Comparison of ENCODE assay signal across 8 mouse cellular contexts in the genomic region with DNA sequence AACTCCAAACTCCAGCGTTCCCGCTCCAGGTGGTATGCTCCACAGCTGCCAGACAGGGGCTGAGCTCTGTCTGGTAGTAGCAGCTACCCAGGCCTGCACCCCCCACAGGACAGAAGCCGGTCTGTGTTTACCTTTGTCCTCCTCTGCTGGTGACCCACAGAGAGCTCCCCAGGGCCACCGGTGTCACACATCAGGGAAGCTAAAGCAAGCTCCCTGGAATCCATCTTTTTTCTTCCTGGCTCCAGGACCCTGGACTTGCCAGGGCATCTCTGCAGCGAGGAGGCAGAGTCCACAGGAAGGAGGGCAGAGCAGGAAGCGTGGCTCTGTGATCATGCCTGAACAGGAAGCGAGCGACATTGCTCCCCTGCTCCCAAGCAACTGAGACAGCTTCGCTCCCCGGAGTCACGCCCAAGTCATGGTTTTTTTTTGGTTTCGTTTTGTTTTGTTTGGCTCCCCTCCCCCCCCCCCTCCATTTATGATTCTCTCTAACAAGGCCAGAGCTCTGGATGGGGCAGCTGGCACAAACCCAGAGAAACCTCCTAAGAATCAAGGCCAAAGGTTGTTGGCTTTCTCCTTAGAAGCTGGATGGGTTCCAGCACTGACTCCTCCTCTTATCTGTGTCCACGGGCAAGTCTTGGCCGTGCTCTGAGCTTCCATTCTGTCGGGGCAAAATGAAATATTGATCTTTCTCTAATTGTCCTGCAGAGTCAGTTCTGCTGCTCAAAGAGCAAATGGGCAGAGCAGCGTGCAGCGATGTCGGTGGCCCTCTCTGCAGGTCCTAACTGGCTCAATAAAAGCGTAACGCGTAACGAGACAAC. TPM values are rescaled to one million over a fixed set of nuclear protein-coding genes. Genes with fewer than 3 reads are reported as not detected.
A peak's percentile ranks its signal among the peaks of the same experiment; 100 is the strongest.
DNase-seq lines count a peak whose midpoint lies in the region; ATAC-seq lines count a peak whose summit lies in the region.

No protein-coding gene starts in this region.

- peak; percentile 44; the same call in 1 of the 2 replicates for ATAC-seq in forebrain, embryonic 12.5 days (ENCODE audit: low FRiP score)
- ATAC-seq in hematopoietic stem cell, adult 5-6 weeks (replicated peaks in 1 of 2; ENCODE audit: insufficient read depth in 1 of 2, low FRiP score in 2 of 2, low TSS enrichment in 1 of 2, low read depth in 1 of 2, poor library complexity in 2 of 2, severe bottlenecking in 2 of 2), result peak; percentile 88 to 89
- ATAC-seq in limb, embryonic 11.5 days (ENCODE audit: insufficient number of reproducible peaks, low FRiP score, low TSS enrichment, low read depth), result no peak

- intact Hi-C loops in left cerebral cortex, postnatal 25 days (cut with DNase I), result no loop called here

- no peaks in the 10 kb centered on the region for H3K9me3 ChIP-seq in forebrain, embryonic 12.5 days
- H3K9me3 ChIP-seq in limb, embryonic 11.5 days (ENCODE audit: control insufficient read depth, low read length), result no peaks in the 10 kb centered on the region
- H3K9me3 ChIP-seq in midbrain, embryonic 10.5 days (replicated peaks), result no peaks in the 10 kb centered on the region; the same call in 1 of the 2 replicates

- WGBS in forebrain, embryonic 12.5 days, result 28% methylated on average over 22 of the region's 22 CpGs
- 12% methylated on average over 22 of the region's 22 CpGs for WGBS in limb, embryonic 11.5 days
- 37% methylated on average over 22 of the region's 22 CpGs for WGBS in midbrain, embryonic 10.5 days

- H3K4me2 ChIP-seq in forebrain, embryonic 12.5 days, result peak overlapping the region; percentile 33
- H3K4me2 ChIP-seq in limb, embryonic 11.5 days (ENCODE audit: low read depth, severe bottlenecking), result peak overlapping the region; percentile 46

- H3K27me3 ChIP-seq in forebrain, embryonic 12.5 days, result no peaks in the 10 kb centered on the region; the same call in 1 of the 2 replicates
- H3K27me3 ChIP-seq in limb, embryonic 11.5 days (ENCODE audit: control insufficient read depth, insufficient read depth, low read length), result no peaks in the 10 kb centered on the region
- H3K27me3 ChIP-seq in midbrain, embryonic 10.5 days (ENCODE audit: low read depth, poor library complexity, severe bottlenecking), result peaks cover 11% of the 10 kb centered on the region

- no peaks in the 10 kb centered on the region for H3K36me3 ChIP-seq in forebrain, embryonic 12.5 days (replicated peaks)
- no peaks in the 10 kb centered on the region; the same call in 1 of the 2 replicates for H3K36me3 ChIP-seq in limb, embryonic 11.5 days (ENCODE audit: control insufficient read depth, insufficient read depth, low read length)
- H3K36me3 ChIP-seq in midbrain, embryonic 10.5 days, result no peaks in the 10 kb centered on the region

- DNase-seq in MEL-GATA-1-ER (ENCODE audit: extremely low read depth, low read depth), result peak; percentile 63
- peak; percentile 57 for DNase-seq in limb, embryonic 11.5 days (ENCODE audit: low spot score)
- peak; percentile 42 for DNase-seq in midbrain, embryonic 10.5 days (ENCODE audit: low spot score)
- DNase-seq in spleen, postnatal 36 days (ENCODE audit: low spot score in 2 of 2), result peak; percentile 58 to 68
- DNase-seq in left cerebral cortex, postnatal 25 days (ENCODE audit: low spot score in 2 of 2), result no peak

- 0 out of 2 replicates have a peak overlapping the region, but pooled peaks have one; percentile 9 for H3K9ac ChIP-seq in forebrain, embryonic 12.5 days
- H3K9ac ChIP-seq in limb, embryonic 11.5 days (ENCODE audit: low read length), result no peak overlapping the region

- peak overlapping the region; percentile 59 for H3K4me3 ChIP-seq in brown adipose tissue, adult 24 weeks (ENCODE audit: insufficient read depth, low read depth, low read length)
- H3K4me3 ChIP-seq in forebrain, embryonic 12.5 days (replicated peaks), result 0 out of 2 replicates have a peak overlapping the region, but pooled peaks have one; percentile 2
- H3K4me3 ChIP-seq in limb, embryonic 11.5 days (ENCODE audit: low read depth, low read length), result no peak overlapping the region
- peak overlapping the region; percentile 38 for H3K4me3 ChIP-seq in midbrain, embryonic 10.5 days

- 0 out of 2 replicates have a peak, but pooled peaks cover 2% of the 10 kb centered on the region for H3K4me1 ChIP-seq in brown adipose tissue, adult 24 weeks (ENCODE audit: control insufficient read depth, insufficient read depth, insufficient read length, low read length)
- peaks cover 13% of the 10 kb centered on the region for H3K4me1 ChIP-seq in forebrain, embryonic 12.5 days
- peaks cover 14% of the 10 kb centered on the region; the same call in 1 of the 2 replicates for H3K4me1 ChIP-seq in limb, embryonic 11.5 days (ENCODE audit: control insufficient read depth, insufficient read depth, low read length)
- H3K4me1 ChIP-seq in midbrain, embryonic 10.5 days, result peaks cover 26% of the 10 kb centered on the region

- peak overlapping the region; percentile 41 for H3K27ac ChIP-seq in brown adipose tissue, adult 24 weeks (replicated peaks; ENCODE audit: low read depth, low read length)
- H3K27ac ChIP-seq in forebrain, embryonic 12.5 days, result no peak overlapping the region
- no peak overlapping the region for H3K27ac ChIP-seq in limb, embryonic 11.5 days (replicated peaks; ENCODE audit: low read depth, low read length)
- H3K27ac ChIP-seq in midbrain, embryonic 10.5 days (replicated peaks), result peak overlapping the region; percentile 76

RNA-seq across cellular contexts. Expression of a gene that starts 22.8 kb away (rescaled TPM):
- polyA plus RNA-seq in brown adipose tissue, adult 24 weeks (2012; ENCODE audit: insufficient read depth, insufficient read length, missing spikeins), result 0.83 and 1.9 TPM in 2 replicates
- polyA plus RNA-seq in forebrain, embryonic 12.5 days (2016; fragmentation: Nextera tagmentation; extraction: Ambion mirVana), result 0.14 and 0.29 TPM in 2 replicates
- 6.7 and 10.2 TPM in 2 replicates for total RNA-seq in hematopoietic stem cell, adult 5-6 weeks (2017)
- 0.32 and 0.82 TPM in 2 replicates for polyA plus RNA-seq in limb, embryonic 11.5 days (2014; fragmentation: Nextera tagmentation; extraction: Ambion mirVana)
- polyA plus RNA-seq in midbrain, embryonic 10.5 days (2016; fragmentation: Nextera tagmentation; extraction: Ambion mirVana), result 0.15 and 0.41 TPM in 2 replicates
- total RNA-seq in left cerebral cortex, postnatal 25 days (2021), result 1 to 10 TPM; 1.1 to 1.2 TPM

Comparison
In these comparisons a context has a peak if more than half of its experiments do, and no peak if none do; other contexts are left out.
1. DNase-seq: peak in MEL-GATA-1-ER (single experiment), limb, embryonic 11.5 days (single experiment), midbrain, embryonic 10.5 days (single experiment) and spleen, postnatal 36 days (2 of 2); none in left cerebral cortex, postnatal 25 days (0 of 2).
2. H3K27ac ChIP-seq: peak in brown adipose tissue, adult 24 weeks (single experiment) and midbrain, embryonic 10.5 days (single experiment); none in forebrain, embryonic 12.5 days (single experiment) and limb, embryonic 11.5 days (single experiment).